In genomic region chr14:31233996-31234591, GRCm38 (mm10) we compare ENCODE assay signal across 8 mouse cellular contexts. TPM values are rescaled to one million over a fixed set of nuclear protein-coding genes. Genes with fewer than 3 reads are reported as not detected.
DNase-seq lines count a peak whose midpoint lies in the region; ATAC-seq and TF ChIP-seq lines count a peak whose summit lies in the region.

No protein-coding gene starts in this region.

- H3K9ac ChIP-seq in forebrain, embryonic 15.5 days (replicated peaks), result no peak overlapping the region
- H3K9ac ChIP-seq in lung, embryonic 16.5 days (ENCODE audit: low read length), result peak overlapping the region; percentile 48

- no peaks in the 10 kb centered on the region for H3K4me1 ChIP-seq in forebrain, embryonic 15.5 days
- peaks cover 31% of the 10 kb centered on the region for H3K4me1 ChIP-seq in hindbrain, embryonic 10.5 days (replicated peaks)
- peaks cover 5% of the 10 kb centered on the region; the same call in 1 of the 2 replicates for H3K4me1 ChIP-seq in lung, embryonic 16.5 days (replicated peaks; ENCODE audit: control insufficient read depth, insufficient read depth, low read length)

- no peak overlapping the region for H3K4me2 ChIP-seq in forebrain, embryonic 15.5 days (replicated peaks)
- H3K4me2 ChIP-seq in lung, embryonic 16.5 days (ENCODE audit: low read depth, low read length), result no peak overlapping the region

- H3K27me3 ChIP-seq in forebrain, embryonic 15.5 days, result no peaks in the 10 kb centered on the region
- no peaks in the 10 kb centered on the region for H3K27me3 ChIP-seq in hindbrain, embryonic 10.5 days (ENCODE audit: insufficient read depth, poor library complexity, severe bottlenecking)
- no peaks in the 10 kb centered on the region for H3K27me3 ChIP-seq in lung, embryonic 16.5 days (ENCODE audit: control insufficient read depth, insufficient read depth, low read depth, low read length)

- H3K27ac ChIP-seq in forebrain, embryonic 15.5 days (replicated peaks), result no peak overlapping the region
- peak overlapping the region; percentile 73 for H3K27ac ChIP-seq in hindbrain, embryonic 10.5 days
- H3K27ac ChIP-seq in layer of hippocampus, adult 2 months, result 0 out of 2 replicates have a peak overlapping the region, but pooled peaks have one; percentile 33
- H3K27ac ChIP-seq in lung, embryonic 16.5 days (ENCODE audit: low read length), result peak overlapping the region; percentile 76

- no peak overlapping the region for H3K4me3 ChIP-seq in forebrain, embryonic 15.5 days
- 0 out of 2 replicates have a peak overlapping the region, but pooled peaks have one; percentile 18 for H3K4me3 ChIP-seq in hindbrain, embryonic 10.5 days
- H3K4me3 ChIP-seq in layer of hippocampus, adult 2 months, result no peak overlapping the region
- no peak overlapping the region for H3K4me3 ChIP-seq in lung, embryonic 16.5 days (ENCODE audit: low read length)

- DNase-seq in Muller cell, postnatal 12 days (ENCODE audit: inconsistent ontology term), result peak; percentile 60
- peak; percentile 68 for DNase-seq in c-Kit-positive CD71-positive TER-119-positive erythroid progenitor cells, embryonic 14.5 days (ENCODE audit: low spot score)
- peak; percentile 79 for DNase-seq in hindbrain, embryonic 10.5 days (ENCODE audit: low spot score)
- peak; percentile 82 to 87 for DNase-seq in layer of hippocampus, adult 2 months (ENCODE audit: low spot score in 2 of 2)
- DNase-seq in ovary, postnatal 10 days (ENCODE audit: low spot score), result peak; percentile 68
- peak; percentile 73 for DNase-seq in thymus, postnatal 25 days

- TF ChIP-seq CTCF in layer of hippocampus, adult 2 months (conservative IDR thresholded peaks at IDR 0.05), result peak; percentile 88

- no peaks in the 10 kb centered on the region for H3K9me3 ChIP-seq in forebrain, embryonic 15.5 days
- H3K9me3 ChIP-seq in hindbrain, embryonic 10.5 days, result no peaks in the 10 kb centered on the region
- no peaks in the 10 kb centered on the region for H3K9me3 ChIP-seq in lung, embryonic 16.5 days (ENCODE audit: control insufficient read depth, low read length)

- no peaks in the 10 kb centered on the region for H3K36me3 ChIP-seq in forebrain, embryonic 15.5 days
- peaks cover 6% of the 10 kb centered on the region; the same call in 1 of the 2 replicates for H3K36me3 ChIP-seq in hindbrain, embryonic 10.5 days
- 0 out of 2 replicates have a peak, but pooled peaks cover 2% of the 10 kb centered on the region for H3K36me3 ChIP-seq in lung, embryonic 16.5 days (ENCODE audit: control insufficient read depth, insufficient read depth, low read length)

- peak; percentile 74 for ATAC-seq in forebrain, embryonic 15.5 days (replicated peaks)
- peak; percentile 26; the same call in 1 of the 2 replicates for ATAC-seq in lung, embryonic 16.5 days (ENCODE audit: low read depth)

- WGBS in forebrain, embryonic 15.5 days, result 17% methylated on average over 11 of the region's 11 CpGs
- WGBS in hindbrain, embryonic 10.5 days, result 24% methylated on average over 11 of the region's 11 CpGs
- 9% methylated on average over 11 of the region's 11 CpGs for WGBS in lung, embryonic 16.5 days

RNA-seq across cellular contexts. Expression of gene Sema3g, which starts 16.4 kb away (rescaled TPM):
- polyA plus RNA-seq in forebrain, embryonic 15.5 days (2015; fragmentation: Nextera tagmentation; extraction: Ambion mirVana), result 0.53 and 0.61 TPM in 2 replicates
- 0.78 and 0.91 TPM in 2 replicates for polyA plus RNA-seq in hindbrain, embryonic 10.5 days (2016; fragmentation: Nextera tagmentation; extraction: Ambion mirVana)
- 1 to 10 TPM; 5.0 to 6.1 TPM for total RNA-seq in layer of hippocampus, adult 2 months (2021)
- polyA plus RNA-seq in lung, embryonic 16.5 days (2015; fragmentation: Nextera tagmentation; extraction: Ambion mirVana), result 2.3 and 2.7 TPM in 2 replicates

RNA-seq across cellular contexts. Expression of gene Phf7, which starts 17.0 kb away (rescaled TPM):
- 11.9 and 13.1 TPM in 2 replicates for polyA plus RNA-seq in forebrain, embryonic 15.5 days (2015; fragmentation: Nextera tagmentation; extraction: Ambion mirVana)
- 12.7 and 13.1 TPM in 2 replicates for polyA plus RNA-seq in hindbrain, embryonic 10.5 days (2016; fragmentation: Nextera tagmentation; extraction: Ambion mirVana)
- 1 to 10 TPM; 5.3 to 6.0 TPM for total RNA-seq in layer of hippocampus, adult 2 months (2021)
- 13.5 TPM in 2 replicates for polyA plus RNA-seq in lung, embryonic 16.5 days (2015; fragmentation: Nextera tagmentation; extraction: Ambion mirVana)

RNA-seq across cellular contexts. Expression of gene Bap1, which starts 17.2 kb away (rescaled TPM):
- 132 and 136 TPM in 2 replicates for polyA plus RNA-seq in forebrain, embryonic 15.5 days (2015; fragmentation: Nextera tagmentation; extraction: Ambion mirVana)
- 121 and 137 TPM in 2 replicates for polyA plus RNA-seq in hindbrain, embryonic 10.5 days (2016; fragmentation: Nextera tagmentation; extraction: Ambion mirVana)
- 100 to 1,000 TPM; 130 to 144 TPM for total RNA-seq in layer of hippocampus, adult 2 months (2021)
- polyA plus RNA-seq in lung, embryonic 16.5 days (2015; fragmentation: Nextera tagmentation; extraction: Ambion mirVana), result 79.8 and 82.2 TPM in 2 replicates

RNA-seq across cellular contexts. Expression of gene Nisch, which starts 17.3 kb away (rescaled TPM):
- polyA plus RNA-seq in forebrain, embryonic 15.5 days (2015; fragmentation: Nextera tagmentation; extraction: Ambion mirVana), result 339 and 356 TPM in 2 replicates
- polyA plus RNA-seq in hindbrain, embryonic 10.5 days (2016; fragmentation: Nextera tagmentation; extraction: Ambion mirVana), result 432 and 459 TPM in 2 replicates
- total RNA-seq in layer of hippocampus, adult 2 months (2021), result 100 to 1,000 TPM; 472 to 491 TPM
- polyA plus RNA-seq in lung, embryonic 16.5 days (2015; fragmentation: Nextera tagmentation; extraction: Ambion mirVana), result 377 and 397 TPM in 2 replicates

RNA-seq across cellular contexts. Expression of gene Tnnc1, which starts 26.0 kb away (rescaled TPM):
- polyA plus RNA-seq in forebrain, embryonic 15.5 days (2015; fragmentation: Nextera tagmentation; extraction: Ambion mirVana), result 1.7 and 2.2 TPM in 2 replicates
- polyA plus RNA-seq in hindbrain, embryonic 10.5 days (2016; fragmentation: Nextera tagmentation; extraction: Ambion mirVana), result 1.5 and 4.3 TPM in 2 replicates
- total RNA-seq in layer of hippocampus, adult 2 months (2021), result 1 to 10 TPM; 2.4 to 2.9 TPM
- 93.6 and 113 TPM in 2 replicates for polyA plus RNA-seq in lung, embryonic 16.5 days (2015; fragmentation: Nextera tagmentation; extraction: Ambion mirVana)
